Mouse (Mus musculus) frontal cortex, postnatal 25 days (tissue): ENCODE measurements around the gene Plcb4.
"Not testable (repeated sequence)": the region's sequence is repeated elsewhere in the genome, so short reads cannot be mapped to it uniquely, and the experiment has no call there.

Experiments used
- DNase-seq, 2 experiments: peaks; one replicate each; pipeline ENCODE4 v3.0.0; 2022; ENCODE audit warnings: low spot score in 2 of 2

Gene Plcb4

DNA sequence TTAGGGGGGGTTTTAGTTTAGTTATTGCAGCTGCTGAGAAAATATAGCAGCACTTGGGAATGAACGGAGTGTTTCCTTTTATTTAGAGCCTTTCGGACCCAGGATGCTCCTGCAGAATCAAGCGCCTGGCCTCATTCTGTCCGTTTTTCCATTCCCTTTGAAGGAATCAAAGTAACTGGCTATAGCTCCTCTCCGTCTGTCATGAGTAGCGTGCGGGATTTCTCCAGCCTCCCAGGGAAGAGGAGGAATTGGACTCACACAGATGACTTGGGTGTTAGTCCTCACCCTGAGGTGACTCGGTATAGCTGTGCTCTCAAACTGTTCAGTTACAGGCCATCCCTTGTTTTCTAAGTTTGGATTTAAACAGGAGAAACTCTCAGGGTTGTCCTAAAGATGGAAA is 14.8 kb downstream of the Plcb4 start:
- DNase-seq, result no peak

DNA sequence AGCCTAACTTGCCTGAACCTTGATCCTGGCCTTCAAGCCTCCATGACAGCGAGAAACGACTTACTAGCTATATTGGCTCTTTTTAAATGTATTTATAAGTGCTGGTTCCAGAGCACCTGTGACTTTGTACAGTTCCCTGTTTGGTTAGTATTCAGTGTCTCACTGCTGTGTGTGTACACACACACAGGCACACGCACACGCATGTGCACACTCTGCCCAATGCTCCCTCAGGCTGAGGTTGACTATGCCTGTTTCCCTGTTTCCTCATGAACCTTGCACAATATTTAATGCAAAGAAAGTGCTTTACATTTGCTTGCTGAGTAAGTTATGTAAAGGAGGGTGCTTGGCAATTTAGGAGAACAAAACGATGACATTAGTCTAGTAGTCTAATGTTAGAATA is 16.5 kb downstream of the Plcb4 start:
- no peak for DNase-seq

DNA sequence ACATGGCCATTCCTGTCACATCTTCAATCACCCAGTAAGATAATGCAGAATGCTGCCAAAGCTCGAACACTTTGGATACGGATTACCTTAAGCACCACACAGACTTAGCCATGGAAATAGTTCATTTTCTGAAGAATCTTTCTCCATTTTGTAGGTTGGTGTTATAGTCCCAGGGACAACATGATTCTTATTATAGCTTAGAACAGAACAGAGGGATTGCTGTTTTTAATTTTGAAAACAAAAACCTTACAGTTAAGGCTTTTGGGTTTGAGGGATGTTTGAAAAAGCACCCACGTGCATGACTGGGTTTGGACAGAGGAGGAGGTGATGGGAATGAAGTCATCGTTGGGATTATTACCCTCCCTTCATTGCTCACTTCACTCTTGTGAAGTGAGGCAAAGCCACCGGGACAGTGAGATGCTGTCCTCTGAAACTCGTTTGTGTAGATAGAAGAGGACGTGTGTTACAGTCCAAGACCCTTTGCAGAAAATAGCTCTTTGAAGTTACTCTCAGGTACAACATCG is 18.2 kb downstream of the Plcb4 start:
- no peak for DNase-seq

DNA sequence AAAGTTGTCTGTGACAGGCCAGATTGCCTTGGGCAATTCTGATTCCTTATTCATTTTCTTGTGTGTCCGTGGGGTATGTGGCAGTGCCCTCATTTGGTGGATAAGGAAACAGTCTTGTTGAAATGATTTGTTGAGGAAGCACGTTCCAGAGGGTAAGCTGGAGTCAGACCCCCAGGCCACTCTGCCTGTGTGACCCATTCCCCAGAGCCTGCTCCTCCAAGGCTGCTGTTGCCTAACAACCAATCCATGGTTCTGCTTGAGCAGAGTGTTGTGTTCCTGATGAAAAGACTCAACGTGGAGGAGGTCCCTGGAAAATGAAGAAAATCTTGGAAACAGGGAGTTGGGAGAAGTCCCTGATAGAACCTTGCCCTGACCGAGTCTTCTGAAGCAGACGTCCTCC is 18.8 kb downstream of the Plcb4 start:
- no peak for DNase-seq

DNA sequence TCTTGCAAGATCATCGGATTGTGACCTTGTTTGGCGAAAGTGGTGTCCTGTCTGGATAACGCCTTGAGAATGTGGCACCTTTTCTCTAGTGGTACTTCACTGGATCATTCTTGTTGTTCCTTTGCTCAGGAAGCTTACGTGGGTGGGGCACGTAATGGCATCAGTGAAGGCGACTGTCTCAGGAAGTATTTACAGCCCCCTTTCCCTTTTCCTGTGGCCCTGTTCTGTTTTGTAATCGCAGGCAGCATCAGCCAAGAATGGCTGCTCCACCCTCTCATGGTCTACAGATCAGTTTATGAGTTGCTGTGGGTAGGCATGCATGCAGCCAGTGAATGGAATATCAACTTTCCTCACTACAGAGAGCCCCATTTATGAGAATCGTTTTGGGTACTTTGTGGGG is 21.2 kb downstream of the Plcb4 start:
- no peak for DNase-seq

DNA sequence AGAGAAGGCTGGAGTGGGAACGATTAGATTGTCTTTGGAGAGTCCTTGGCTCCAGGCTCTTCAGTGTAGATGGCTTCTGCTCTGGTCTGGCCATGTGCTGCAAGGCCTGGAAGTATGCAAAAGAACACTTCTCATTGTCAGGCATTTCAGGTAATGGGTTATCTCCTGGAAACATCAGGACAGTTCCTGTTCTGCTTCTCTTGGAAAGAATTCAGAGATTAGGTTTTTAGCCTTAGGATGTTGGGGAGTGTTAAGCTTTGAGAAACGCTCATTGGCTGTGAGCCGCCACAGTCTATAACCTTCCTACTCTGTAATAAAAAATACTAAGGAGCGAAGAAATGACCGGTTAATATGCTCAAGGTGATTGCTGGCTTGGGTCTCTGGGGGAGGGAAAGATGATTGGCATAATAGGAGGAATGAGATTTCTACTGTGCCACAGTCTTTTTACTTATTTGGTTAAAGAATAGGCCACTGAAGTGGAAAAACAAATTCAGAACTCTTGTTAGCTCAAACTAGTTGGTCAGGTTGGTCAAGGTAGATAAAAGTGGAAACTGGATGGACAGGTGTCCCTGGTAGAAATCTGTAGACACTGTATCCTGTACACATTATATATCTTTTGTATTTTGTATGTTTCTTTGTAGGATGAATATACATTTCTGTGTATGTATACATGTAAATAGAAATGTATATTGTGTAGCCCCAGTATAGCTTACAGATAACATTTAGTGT is 21.8 kb downstream of the Plcb4 start:
- no peak for DNase-seq

DNA sequence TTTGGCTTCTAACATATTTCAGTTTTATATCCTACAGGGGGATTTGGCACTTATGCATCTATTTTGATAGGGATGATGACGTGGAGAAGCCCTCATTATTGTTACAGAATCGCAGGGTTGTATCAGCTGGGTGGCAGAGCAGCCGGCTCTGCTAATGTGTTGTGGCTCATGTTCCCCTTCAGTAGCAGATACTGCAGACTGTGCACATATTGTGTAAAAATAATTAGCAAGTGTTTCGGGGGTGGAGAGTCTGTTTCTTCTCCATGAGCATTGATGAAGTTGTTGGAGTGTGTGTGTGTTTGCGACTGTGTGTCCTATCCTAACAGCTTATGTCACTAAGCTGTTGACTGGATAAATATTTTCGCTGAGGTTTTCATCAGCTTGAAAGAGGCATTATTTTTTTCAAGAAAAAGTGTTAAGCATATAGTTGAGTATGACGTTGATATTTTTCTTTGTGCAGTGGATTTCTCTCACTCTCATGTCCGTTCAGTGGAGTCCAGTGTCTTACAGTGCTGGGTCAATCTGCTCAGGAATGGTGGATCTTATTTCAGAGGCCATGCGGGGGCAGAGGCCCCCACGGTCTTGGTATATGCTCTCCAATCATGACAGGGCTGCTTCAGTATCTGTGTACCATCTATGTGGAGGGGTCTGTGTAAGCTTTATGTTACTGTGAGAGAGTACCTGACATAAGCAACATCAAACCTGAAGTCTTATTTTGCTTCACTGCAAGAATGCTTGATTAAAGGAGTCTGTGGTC is 25.1 kb downstream of the Plcb4 start:
- DNase-seq, result no peak

DNA sequence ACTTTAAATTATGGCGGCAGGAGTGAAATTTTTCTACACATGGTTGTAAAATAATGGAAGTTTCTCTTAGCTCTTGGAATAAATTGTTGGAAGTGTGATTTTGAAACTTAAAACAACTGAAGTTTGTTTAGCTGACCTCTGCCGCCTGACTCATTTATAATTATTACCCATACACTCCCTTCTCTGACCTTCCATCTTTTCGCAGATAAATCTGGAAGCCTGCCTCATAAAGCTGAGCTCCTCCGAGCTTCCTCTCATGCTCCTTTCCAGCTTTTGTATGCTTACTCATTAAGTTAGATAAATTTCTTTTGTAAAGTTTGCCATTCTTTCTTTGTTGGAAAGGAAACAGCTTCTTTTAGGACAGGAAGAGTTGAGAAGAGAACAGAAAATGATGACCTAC is 27.9 kb downstream of the Plcb4 start:
- no peak for DNase-seq

DNA sequence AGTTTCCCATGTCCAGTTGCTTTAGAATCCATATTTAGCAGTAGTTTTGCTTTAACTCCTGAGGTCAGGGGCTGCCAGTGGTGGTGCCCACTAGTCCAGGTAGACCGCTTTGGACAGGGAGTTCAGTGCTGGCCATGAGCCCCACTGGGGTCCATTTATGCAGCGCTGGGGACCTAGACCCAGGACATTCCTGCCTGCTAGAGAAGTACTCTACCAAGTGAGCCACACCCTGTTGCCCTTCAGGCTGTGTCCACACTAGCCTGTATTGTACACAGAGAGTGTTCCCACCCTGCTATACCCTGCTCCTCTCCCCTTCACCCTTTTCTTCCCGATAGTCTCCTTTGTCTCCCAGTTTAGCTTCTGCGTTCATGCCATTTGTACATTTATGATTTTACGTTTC is 28.8 kb downstream of the Plcb4 start:
- DNase-seq, result no peak

DNA sequence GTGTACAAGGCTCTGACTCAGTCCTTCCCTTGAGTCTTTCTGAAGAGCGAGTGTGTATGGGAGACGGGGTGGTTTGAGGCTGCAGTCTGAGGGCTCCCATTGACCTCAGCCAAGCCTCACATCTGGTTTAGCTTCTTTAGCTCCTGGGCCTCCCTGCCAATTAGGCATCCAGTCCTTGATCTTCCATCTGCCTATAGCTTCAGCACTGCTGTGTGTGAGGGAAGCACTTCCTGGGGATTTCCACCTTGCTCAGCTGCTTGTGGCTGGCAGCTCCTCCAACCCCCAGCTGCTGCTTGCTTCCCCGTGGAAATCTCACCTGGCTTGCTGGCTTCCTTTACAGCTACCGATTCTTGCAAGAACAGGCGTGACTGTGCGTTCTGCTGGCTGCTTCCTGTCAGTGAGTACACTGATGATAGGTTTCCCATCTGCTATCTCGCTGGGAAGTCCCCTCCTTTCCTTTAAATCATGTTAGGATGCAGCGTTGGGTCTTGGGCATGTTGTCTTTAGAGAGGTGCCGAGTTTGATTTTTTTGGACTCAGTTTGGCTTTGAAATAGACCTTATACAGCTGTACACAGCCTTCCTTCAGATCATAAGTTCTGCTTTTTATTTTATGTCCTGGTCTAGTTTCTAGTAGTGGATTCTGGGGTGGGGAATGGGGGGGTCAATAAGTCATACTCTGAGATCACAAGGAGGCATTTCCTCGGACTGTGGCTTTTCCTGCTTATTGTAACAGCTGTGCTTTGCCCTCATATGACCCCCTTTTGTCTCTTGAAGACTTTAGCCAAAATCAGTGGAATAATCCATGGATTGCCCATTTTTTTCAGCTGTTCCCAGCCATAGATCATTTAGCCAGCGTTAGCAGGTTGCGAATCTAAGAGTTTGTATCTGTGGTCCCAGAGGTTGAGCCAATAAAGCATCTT is 34.0 kb downstream of the Plcb4 start:
- no peak for DNase-seq

DNA sequence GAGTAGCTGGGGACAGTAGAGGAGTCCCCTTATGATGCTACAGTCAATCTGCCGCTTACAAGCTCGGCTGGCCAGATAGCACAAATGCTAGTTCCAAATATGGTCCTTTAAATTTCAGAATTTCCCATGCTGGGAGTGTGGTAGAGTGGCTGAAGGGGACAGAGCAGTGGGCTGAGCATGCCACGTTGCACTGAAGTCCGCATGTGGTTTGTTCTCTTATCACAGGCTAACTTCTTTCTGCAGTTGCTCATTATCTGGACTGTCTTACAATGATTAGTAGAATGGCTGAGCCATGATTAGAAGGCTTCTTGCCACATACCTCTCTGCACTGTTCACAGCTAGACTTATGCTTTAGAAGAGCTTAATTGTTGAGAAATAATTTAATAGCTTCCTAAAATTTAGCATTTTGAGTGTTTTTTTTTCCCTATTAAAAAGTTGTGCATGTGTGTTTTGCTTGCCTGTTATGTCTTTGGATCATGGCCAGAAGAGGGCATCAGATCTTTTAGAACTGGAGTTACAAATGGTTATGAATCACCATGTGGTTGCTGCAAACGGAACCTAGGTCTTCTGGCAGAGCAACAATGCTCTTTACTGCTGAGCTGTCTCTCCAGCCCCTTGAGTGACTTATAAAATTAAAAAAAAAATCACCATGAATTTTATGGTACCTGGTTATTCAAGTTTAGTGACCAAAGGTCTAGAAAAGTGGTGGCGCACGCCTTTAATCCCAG is 42.0 kb downstream of the Plcb4 start:
- DNase-seq, result no peak

DNA sequence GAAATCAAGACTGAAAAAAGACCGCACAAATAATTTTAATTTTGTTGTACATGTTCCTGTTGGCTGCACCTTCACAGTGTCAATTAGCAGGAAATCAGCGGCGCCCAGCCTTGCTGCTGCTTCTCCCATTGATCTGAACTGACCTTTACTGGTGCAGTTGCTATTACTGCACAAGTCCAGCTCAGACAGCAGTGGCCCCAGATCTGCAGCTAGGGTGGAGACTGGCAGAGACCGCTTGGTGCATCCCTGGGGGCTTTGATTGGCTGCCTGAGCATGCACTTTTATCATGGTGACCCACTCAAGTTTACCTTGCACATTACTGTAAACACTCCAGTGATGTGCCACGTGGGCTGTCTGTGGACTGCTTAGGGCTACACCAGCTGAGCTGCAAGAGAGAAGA is 45.9 kb downstream of the Plcb4 start:
- no peak for DNase-seq

DNA sequence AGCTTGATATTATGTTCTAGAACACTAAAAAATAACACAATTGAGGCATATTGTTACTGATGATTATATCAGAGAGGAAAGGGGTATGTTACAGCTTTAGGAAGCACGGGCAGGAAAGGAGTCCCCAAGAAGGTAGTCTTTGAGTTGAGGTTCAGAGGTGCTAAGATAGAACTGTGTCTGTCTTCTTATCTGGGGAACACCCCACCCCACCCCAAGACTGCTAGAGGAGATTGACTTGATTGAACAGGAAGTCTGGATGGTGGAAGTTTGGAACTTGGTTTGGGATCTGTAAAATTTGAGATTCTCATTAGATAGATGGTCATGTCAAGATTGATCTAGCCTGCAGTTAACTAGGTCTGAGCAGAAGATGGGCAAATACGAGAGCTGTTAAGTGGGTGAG is 48.5 kb downstream of the Plcb4 start:
- no peak for DNase-seq

DNA sequence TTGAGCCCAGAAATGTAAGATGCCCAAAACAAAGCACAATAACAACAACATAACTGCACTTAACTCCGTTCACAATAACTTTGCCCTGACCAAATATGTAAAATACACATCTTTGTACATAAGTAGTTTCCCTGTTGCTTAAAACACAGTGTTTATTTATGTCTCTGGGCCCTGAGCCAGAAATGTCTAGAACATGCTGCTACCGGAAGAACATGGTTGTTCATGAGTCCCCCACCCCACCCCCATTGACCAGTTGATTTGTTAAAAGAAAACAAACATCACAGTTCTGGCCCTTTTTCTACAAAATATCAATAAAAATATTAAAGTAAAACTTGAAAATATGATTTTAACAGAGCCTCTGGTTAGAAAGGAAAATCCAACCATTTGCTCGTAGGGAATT is 49.6 kb downstream of the Plcb4 start:
- no peak for DNase-seq

DNA sequence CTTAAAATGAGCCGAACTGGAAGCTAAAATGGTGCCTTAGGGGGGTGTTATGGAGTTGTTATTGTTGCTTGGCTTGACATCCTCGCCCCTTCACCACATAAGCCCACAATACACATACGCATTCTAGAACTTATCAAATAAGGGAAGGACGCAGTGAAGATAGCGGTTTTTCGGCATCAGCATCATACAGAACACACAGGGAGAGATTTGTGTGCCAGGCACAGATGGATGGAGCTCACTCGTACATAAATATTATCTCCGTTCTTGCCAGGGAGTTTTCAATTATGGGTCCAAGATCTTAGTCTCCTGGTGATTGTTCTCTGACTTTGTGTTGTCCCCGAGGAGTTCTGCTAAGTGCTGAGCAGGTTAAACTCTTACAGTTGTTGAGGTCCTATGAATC is 50.0 kb downstream of the Plcb4 start:
- no peak for DNase-seq

DNA sequence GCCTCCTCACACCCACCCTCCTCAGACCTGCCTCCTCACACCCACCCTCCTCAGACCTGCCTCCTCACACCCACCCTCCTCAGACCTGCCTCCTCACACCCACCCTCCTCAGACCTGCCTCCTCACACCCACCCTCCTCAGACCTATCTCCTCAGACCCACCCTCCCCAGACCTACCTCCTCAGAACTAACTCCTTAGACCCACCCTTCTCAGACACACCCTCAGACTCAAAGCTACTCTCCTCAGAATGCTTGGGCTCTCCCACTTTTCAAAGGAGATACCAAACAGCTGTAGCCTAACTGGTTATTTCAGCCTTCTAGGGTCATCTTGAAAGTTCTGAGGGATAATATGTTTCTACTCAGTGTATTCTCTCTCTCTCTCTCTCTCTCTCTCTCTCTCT is 50.9 kb downstream of the Plcb4 start:
- DNase-seq, result not testable (repeated sequence)

DNA sequence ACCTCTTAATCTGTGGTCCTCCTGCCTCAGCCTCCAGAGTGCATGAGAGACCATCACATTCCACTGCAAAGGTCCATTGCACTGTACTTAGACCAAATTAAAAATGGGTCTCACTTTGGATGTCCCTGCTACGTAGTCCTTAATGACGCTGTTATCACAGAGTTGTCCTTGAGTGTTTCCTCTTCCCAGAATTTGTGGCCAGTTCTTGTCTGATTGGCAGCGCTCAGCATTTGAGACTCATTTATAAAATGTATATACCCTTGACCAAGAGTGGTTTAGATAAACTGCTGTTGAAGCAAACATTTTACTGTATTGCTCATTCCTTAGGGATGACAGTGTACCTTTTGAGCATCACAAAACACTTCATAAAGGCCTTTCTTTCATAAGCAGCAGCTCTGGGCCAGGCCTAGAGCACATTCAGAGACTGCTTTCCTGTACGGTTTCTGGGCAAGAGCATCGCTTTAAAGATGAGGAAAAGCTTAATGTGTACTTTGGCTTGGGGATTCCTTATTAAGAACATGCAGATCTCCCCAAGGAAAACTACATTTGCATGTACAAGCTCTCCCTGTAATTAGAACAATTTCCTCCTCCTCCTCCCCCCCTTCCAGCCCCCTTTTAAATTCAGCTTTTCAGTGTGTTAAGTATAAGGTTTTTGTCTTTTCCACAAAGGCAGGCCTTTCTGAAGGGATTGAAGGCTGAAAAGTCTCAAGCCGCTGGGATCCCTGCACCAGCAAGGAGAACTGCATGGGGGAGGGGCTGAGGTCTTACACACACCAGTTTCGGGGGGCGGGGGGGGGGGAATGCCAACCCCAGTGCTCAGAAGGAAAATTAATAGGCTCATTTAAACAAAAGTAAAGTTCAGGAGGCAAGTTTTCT is 52.5 kb downstream of the Plcb4 start:
- no peak for DNase-seq

DNA sequence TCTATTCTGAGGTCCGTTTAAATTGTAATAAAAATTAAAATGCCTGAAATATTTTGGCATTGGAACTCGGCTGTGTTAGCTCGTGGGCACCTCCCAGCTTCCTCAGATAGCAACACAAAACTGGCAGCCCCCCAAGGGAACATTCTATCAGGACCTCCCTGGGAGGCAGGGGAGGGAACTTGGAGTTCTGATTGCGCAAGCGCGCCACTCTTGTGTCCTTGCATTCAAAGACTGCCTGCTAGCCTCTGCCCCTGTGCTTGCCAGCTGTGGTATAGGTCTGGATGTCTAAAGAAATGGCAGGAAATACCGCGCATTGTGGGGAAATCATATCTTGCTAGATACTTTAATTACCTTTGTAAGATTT is 53.1 kb downstream of the Plcb4 start:
- peak in 1 of 2 experiments; percentile 16 for DNase-seq

DNA sequence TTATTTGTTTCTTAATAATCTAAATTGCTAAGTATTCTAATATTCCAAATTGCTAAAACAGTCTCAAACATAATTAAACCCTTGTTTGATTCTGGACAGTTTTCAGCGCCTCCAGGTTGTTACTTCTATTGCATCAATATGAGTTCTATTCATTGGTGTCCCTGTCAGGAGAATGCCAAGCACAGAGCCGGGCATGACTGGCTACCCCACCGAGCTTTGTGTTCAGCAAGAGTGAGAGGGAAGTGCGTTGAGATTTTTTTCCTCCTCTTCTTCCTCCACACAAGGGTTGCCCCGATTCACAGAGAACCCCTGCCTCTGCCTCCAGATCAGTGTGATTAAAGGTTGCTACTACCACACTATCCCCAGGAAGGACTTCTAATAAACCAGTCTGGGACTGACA is 53.5 kb downstream of the Plcb4 start:
- DNase-seq, result no peak

DNA sequence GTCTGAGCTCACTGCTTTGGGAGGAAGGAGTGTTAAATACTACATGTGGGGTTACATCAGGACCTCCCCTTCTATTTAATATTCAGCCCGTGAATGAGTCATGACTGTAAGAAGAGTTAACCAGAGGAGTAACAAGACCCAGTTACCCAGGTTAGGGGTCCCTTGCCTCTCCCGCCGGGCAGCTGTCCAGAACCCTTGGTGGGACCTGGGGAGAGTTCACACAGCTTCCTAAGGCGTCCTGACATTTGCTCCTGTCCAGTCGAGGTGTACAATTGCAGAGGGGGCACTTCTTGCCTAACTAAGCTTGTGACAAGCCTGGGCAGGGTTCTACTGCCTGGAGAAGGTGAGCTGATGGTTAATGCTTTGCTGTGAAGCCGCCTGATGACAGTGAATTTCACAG is 54.1 kb downstream of the Plcb4 start:
- no peak for DNase-seq

DNA sequence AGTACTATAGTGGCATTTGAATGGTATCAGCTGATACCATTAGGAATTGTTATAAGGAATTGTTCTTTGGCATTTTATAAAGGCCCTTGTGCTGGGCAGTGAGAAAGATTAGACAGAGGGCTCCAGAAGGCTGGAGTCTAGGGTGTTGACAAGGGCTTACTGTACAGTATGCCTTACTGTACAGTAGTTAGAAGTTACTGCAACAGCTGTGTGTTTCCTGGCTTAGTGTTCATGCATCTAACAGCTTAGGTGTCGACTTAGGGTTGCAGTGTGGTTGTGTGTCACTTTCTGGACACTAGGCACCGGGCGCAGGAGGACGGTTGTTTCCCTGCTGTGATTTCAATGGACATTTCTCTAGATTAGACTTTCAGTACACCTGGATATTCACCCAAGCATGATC is 57.4 kb downstream of the Plcb4 start:
- no peak for DNase-seq
